Mouse (Mus musculus) midbrain, embryonic 14.5 days (tissue): Measurements from ENCODE around the gene Dio2. TPM values are rescaled to one million over a fixed set of nuclear protein-coding genes. Genes with fewer than 3 reads are reported as not detected.

Experiments
- ATAC-seq: fragments of 200-750 bp; cut with Nextera tagmentation; 2 replicates; pipeline ENCODE4 v1.8.0; 2017; ENCODE audit warnings: moderate number of reproducible peaks, moderate library complexity; ENCODE audit not compliant: low FRiP score, low TSS enrichment
- DNase-seq: peaks from one replicate; pipeline ENCODE4 v3.0.0-alpha.2; 2015
- H3K27ac ChIP-seq: fragments of 300-500 bp; sonication (generic); replicated peaks from 2 replicates; pipeline ENCODE4 v1.5.1; 2014; ENCODE audit warnings: mild to moderate bottlenecking, low read depth, low read length, moderate library complexity
- H3K27me3 ChIP-seq: fragments of 300-500 bp; sonication (generic); 2 replicates; pipeline ENCODE4 v1.6.1; 2014; ENCODE audit warnings: low read length, control low read depth, mixed read lengths; ENCODE audit not compliant: control insufficient read depth, insufficient read depth
- H3K36me3 ChIP-seq: fragments of 300-500 bp; sonication (generic); 2 replicates; pipeline ENCODE4 v1.6.1; 2014; ENCODE audit warnings: low read length, control low read depth; ENCODE audit not compliant: control insufficient read depth, insufficient read depth
- H3K4me1 ChIP-seq: fragments of 300-500 bp; sonication (generic); 2 replicates; pipeline ENCODE4 v1.6.1; 2014; ENCODE audit warnings: mild to moderate bottlenecking, antibody characterized with exemption, low read length, control low read depth; ENCODE audit not compliant: control insufficient read depth, insufficient read depth
- H3K4me2 ChIP-seq: fragments of 300-500 bp; sonication (generic); 2 replicates; pipeline ENCODE4 v1.6.1; 2014; ENCODE audit warnings: mild to moderate bottlenecking, low read length, moderate library complexity
- H3K4me3 ChIP-seq: fragments of 300-500 bp; sonication (generic); replicated peaks from 2 replicates; pipeline ENCODE4 v1.5.1; 2014; ENCODE audit warnings: low read depth, low read length
- H3K9ac ChIP-seq: fragments of 300-500 bp; sonication (generic); replicated peaks from 2 replicates; pipeline ENCODE4 v1.6.1; 2014; ENCODE audit warnings: mild to moderate bottlenecking, low read length, moderate library complexity
- H3K9me3 ChIP-seq: fragments of 300-500 bp; sonication (generic); 2 replicates; pipeline ENCODE4 v1.6.1; 2016; ENCODE audit warnings: low read length, control low read depth, mixed read lengths; ENCODE audit not compliant: control insufficient read depth
- WGBS: fragments of 180-500 bp; shearing (Covaris S2); extraction: QIAGEN DNeasy Blood & Tissue Kit; methylation state at CpG from one replicate; pipeline ENCODE4 v1.1.7; 2014; 5-methylcytosine and 5-hydroxymethylcytosine counted together
- polyA plus RNA-seq: library from polyadenylated mRNA; unstranded; fragments of >200 nt; fragmentation: Nextera tagmentation; extraction: Ambion mirVana; gene quantifications from 2 replicates; pipeline ENCODE4 v1.2.1, GENCODE M21; 2014

The Dio2 gene
- 0.04 TPM in 1 of 2 replicates, not detected in the other for polyA plus RNA-seq

DNA sequence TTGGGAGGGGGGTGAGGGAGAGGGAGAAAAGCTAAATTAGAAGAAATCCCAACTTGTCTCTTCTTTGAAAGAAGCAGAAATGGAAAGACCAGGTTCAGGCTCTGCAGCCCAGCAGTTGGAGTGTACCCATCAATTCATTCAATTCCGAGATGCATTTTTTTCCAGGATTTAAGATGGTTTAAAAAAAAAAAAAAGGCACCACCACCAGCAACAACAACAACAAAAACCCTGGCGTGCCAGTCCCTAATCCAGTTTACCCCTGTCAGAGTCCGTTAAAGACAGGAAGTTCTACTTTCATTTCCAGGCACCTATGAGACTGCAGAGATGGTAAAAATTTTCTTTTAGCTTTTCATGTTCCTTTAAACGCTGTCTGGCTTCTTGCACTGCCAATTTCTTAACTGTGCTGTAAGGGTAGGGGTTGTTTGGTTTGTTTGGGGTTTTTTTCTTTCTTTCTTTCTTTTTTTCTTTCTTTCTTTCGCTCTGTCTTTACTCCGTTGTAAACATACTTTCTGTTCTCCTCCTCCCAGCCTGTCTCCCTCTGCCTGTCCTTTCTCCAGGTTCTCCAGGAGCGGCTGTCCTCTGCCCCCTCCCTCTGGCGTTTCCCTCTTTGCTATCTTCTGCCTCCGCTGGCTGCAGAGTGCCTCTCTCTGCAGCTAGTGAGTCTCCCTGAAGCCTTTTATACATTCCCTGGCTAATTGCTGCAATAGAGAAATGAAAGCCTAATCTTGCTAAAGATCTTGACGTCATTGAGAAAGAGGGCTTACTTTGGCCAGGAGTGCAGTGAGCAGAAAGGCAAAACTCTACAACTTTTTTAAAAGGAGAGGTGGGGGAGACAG, at the start of gene Dio2:
Gene Dio2, minus strand, starts transcription at position 51 of the 836 bp plus-strand sequence.
- peak; percentile 31 for DNase-seq

DNA sequence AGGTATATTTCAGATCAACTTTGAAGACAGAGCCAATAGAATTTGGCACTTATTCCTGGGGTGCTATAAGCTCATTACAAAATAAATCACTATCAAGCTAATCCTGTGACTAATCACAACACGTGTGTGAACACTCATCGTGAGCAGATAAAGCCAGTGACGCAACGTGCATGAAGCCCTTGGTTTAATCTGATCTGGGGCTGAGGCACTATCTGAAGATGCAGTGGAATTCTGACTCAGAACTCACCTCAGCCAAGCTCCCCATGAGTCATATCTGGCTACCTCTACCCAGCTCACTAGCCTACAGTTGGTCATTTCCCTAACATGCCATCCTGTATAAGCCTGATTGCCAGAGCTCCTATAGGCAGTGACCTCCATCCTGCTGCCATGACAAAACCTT, 43.2 kb upstream of the Dio2 start:
- WGBS = 74% methylated on average over 4 of the region's 4 CpGs

More for the DNA sequence above, at the start of gene Dio2:
- 21% methylated on average over 10 of the region's 10 CpGs for WGBS
- Histone ChIP-seq H3K27ac (no peak within 1 kb of the TSS), H3K36me3 (no peaks in the 10 kb centered on the region), H3K9me3 (no peaks in the 10 kb centered on the region), H3K4me3 (no peak within 1 kb of the TSS), H3K27me3 (no peaks in the 10 kb centered on the region), H3K9ac (no peak within 1 kb of the TSS), H3K4me1 (no peaks in the 10 kb centered on the region), H3K4me2 (peak within 1 kb of the TSS; percentile 38)
- no peak for ATAC-seq

DNA sequence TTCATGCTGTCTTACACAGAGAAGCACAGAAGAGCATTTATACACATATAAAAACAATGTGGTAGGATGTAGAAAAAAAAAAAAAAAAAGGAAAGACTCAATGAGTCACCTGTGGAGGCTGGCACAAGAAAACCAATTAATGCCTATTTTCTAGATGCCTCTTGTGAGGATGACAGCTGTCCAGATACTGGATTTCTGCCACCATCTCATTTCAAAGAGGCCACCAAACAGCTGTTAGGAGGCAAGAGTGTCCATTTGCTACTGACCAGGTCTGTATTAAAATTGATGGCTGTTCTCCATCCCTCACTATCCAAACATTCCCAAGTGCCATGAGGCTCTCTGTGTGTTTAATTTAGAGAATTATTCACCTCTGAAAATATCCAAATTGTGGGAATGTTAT, 6.5 kb upstream of the Dio2 start:
- no peaks in the 10 kb centered on the region for H3K36me3 ChIP-seq
- no peak overlapping the region for H3K4me2 ChIP-seq
- no peak for DNase-seq
- H3K9ac ChIP-seq = no peak overlapping the region
- H3K9me3 ChIP-seq = no peaks in the 10 kb centered on the region
- ATAC-seq = no peak
- no peaks in the 10 kb centered on the region for H3K27me3 ChIP-seq
- no peak overlapping the region for H3K27ac ChIP-seq
- no peaks in the 10 kb centered on the region for H3K4me1 ChIP-seq
- H3K4me3 ChIP-seq = no peak overlapping the region

More for the DNA sequence above, 43.2 kb upstream of the Dio2 start:
- no peaks in the 10 kb centered on the region for H3K4me1 ChIP-seq
- H3K36me3 ChIP-seq = no peaks in the 10 kb centered on the region
- ATAC-seq (no peak), DNase-seq (no peak)
- H3K9me3 ChIP-seq = no peaks in the 10 kb centered on the region
- no peak overlapping the region for H3K4me3 ChIP-seq
- H3K9ac ChIP-seq = no peak overlapping the region
- no peaks in the 10 kb centered on the region for H3K27me3 ChIP-seq
- no peak overlapping the region for H3K4me2 ChIP-seq
- no peak overlapping the region for H3K27ac ChIP-seq

DNA sequence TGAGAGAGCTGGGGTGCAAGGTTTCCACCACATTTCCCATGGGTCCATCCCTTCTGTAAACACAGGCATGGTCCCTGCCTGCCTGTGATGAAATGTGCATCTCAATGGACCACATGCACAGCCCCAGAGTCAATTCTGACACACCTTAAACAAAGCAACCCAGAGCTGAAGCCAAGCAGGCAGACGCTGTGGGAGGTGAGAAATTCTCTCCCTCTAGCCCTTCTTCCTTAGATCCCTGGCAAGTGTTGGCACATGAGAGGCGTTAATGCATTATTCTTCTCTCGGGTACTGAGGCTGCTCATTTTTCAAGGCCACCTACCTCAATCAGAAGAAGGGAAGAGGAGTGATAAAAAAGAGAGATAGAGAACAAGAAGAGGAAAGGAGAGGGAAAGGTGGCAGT, 5.4 kb upstream of the Dio2 start:
- Histone ChIP-seq H3K36me3 (no peaks in the 10 kb centered on the region), H3K27me3 (no peaks in the 10 kb centered on the region), H3K4me1 (no peaks in the 10 kb centered on the region), H3K4me3 (no peak overlapping the region), H3K27ac (no peak overlapping the region), H3K4me2 (no peak overlapping the region), H3K9ac (no peak overlapping the region), H3K9me3 (no peaks in the 10 kb centered on the region)
- no peak for DNase-seq
- WGBS = 64% methylated on average over 3 of the region's 3 CpGs
- no peak for ATAC-seq

DNA sequence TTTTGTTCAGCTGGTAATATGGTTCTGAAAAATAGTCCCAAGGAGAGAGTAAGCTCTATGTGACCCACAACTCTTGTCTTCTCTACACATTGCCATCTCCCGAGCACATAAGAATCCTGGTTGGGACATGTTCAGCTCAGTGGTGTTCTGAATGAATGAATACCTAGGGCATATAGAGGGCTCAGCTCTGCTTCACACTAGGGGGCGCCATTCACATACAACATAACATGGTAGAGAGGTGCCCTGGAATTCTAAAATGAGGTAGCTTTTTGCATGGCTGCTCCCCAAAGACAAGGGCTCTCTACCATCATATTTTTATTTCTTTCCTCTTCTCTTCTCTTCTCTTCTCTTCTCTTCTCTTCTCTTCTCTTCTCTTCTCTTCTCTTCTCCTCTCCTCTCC, 2.2 kb upstream of the Dio2 start:
- Histone ChIP-seq H3K27ac (no peak overlapping the region), H3K4me3 (no peak overlapping the region), H3K9ac (no peak overlapping the region), H3K4me2 (no peak overlapping the region), H3K36me3 (no peaks in the 10 kb centered on the region), H3K4me1 (no peaks in the 10 kb centered on the region), H3K9me3 (no peaks in the 10 kb centered on the region), H3K27me3 (no peaks in the 10 kb centered on the region)
- 39% methylated on average over 2 of the region's 2 CpGs for WGBS
- DNase-seq (peak; percentile 53), ATAC-seq (no peak)

DNA sequence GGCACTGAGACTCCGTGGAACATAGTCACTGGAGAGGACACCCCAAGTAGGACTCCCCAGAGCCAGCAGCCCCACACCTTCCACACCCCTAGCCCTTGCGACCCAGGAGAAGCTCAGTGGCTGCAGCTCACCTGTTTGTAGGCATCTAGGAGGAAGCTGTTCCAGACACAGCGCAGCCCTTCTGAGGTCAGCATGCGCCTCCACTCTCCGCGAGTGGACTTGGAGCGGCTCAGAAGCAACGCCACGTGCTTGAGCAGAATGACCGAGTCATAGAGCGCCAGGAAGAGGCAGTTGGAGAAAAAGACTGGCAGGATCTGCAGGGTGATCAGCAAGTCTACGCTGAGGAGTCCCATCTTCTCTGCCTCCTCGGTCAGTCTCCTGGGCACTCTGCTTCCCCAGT, 306 bp downstream of the Dio2 start:
- DNase-seq (no peak), ATAC-seq (no peak)
- H3K4me1 ChIP-seq = no peaks in the 10 kb centered on the region
- no peak overlapping the region for H3K27ac ChIP-seq
- no peaks in the 10 kb centered on the region for H3K36me3 ChIP-seq
- no peak overlapping the region for H3K4me3 ChIP-seq
- H3K27me3 ChIP-seq = no peaks in the 10 kb centered on the region
- no peaks in the 10 kb centered on the region for H3K9me3 ChIP-seq
- H3K4me2 ChIP-seq = no peak overlapping the region
- WGBS = 85% methylated on average over 13 of the region's 13 CpGs
- no peak overlapping the region for H3K9ac ChIP-seq

DNA sequence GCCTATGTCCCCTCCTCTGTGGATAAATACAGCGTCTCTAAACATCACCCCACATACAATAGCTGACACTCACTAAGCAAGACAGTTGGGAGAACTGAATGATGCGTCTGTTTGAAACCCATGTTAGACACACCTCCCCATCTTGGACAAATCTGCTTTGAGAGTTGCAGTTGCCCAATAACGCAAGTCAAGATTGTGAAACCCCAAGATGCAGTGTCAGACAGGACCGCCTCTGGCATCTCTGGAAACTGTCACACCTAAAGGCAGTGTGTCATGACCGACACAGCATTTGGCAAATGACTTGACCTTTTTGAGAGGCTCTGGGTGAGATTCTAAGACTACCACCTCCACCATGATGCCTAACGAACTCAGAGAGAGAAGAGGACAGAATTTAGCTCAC, 2.8 kb downstream of the Dio2 start:
- WGBS = 90% methylated on average over 6 of the region's 6 CpGs
- no peak overlapping the region for H3K27ac ChIP-seq
- H3K9ac ChIP-seq = no peak overlapping the region
- ATAC-seq (no peak), DNase-seq (no peak)
- H3K4me2 ChIP-seq = no peak overlapping the region
- H3K4me3 ChIP-seq = no peak overlapping the region
- H3K36me3 ChIP-seq = no peaks in the 10 kb centered on the region
- no peaks in the 10 kb centered on the region for H3K27me3 ChIP-seq
- H3K9me3 ChIP-seq = no peaks in the 10 kb centered on the region
- no peaks in the 10 kb centered on the region for H3K4me1 ChIP-seq

DNA sequence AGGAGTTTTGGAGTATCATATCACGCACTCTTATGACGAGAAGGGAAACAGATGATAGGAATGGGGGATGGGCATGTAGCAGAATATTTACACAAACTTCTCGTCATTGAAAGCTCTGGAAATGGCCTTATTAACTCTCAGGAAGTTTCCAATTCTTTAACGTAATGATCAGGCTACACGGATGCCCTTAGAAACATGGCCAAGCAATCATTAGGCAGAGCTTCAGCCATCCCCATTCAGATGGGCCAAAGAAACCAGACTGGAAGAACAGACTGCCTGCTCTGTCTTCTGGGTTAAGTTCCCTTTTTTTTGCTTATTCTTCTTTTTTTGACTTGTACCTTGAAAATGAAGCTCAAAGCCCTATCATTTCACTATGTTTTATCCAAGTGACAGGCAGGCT, 3.7 kb downstream of the Dio2 start:
- H3K27me3 ChIP-seq = no peaks in the 10 kb centered on the region
- WGBS = 87% methylated on average over 5 of the region's 5 CpGs
- no peaks in the 10 kb centered on the region for H3K9me3 ChIP-seq
- ATAC-seq (no peak), DNase-seq (no peak)
- no peak overlapping the region for H3K27ac ChIP-seq
- H3K4me2 ChIP-seq = no peak overlapping the region
- no peak overlapping the region for H3K4me3 ChIP-seq
- H3K36me3 ChIP-seq = no peaks in the 10 kb centered on the region
- H3K4me1 ChIP-seq = no peaks in the 10 kb centered on the region
- H3K9ac ChIP-seq = no peak overlapping the region

DNA sequence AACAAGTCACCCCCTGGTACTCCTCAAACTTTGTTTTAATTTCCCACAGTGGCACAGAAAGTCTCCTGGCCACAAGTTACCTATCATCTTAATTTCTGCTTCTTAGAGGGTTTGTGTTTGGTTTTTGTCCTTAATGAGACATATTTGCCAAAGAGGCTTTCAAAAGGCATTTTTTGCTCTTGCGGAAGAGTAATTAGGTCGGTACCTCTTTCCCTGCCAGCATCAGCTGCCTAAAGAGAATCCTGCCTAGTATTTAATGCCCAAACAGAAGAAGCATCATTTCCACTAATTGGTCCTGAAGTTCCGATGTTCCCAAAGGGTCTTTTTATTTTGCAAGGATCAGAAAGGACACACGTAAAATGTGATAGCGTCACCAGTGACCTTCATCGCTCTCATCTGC, 4.5 kb downstream of the Dio2 start:
- ATAC-seq (no peak), DNase-seq (no peak)
- Histone ChIP-seq H3K4me1 (no peaks in the 10 kb centered on the region), H3K4me3 (no peak overlapping the region), H3K9me3 (no peaks in the 10 kb centered on the region), H3K9ac (no peak overlapping the region), H3K27me3 (no peaks in the 10 kb centered on the region), H3K27ac (no peak overlapping the region), H3K36me3 (no peaks in the 10 kb centered on the region), H3K4me2 (no peak overlapping the region)
- 76% methylated on average over 6 of the region's 6 CpGs for WGBS
